Mouse (Mus musculus): ENCODE measurements at regions not wholly inside any gene's neighbourhood (a gene's known extent, or its start where the extent isn't known, plus 50 kb on each side); places are given as distances from the start of the nearest gene placed in this dataset.

DNA sequence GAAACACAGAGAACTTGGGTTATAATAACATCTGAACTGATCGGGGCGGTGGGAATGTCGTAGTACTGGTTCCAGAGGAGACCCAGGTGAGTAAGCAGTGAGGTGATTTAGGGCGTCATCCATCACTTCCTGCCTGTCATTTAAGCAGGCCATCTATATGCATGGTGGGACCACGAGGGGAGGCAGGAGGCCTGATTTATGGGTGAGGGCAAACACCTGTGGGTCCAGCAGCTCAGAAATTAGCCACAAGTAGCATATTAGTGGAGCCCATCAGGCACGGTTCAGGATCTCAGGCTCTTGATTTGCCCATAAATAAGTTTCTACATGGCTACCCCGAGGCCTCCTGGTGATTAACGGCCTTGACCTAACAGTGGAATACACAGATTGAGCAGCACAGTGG, 428.8 kb upstream of the Adamts16 start:
- ATAC-seq (replicated peaks; ENCODE audit: low read depth, poor library complexity, severe bottlenecking): no peak

DNA sequence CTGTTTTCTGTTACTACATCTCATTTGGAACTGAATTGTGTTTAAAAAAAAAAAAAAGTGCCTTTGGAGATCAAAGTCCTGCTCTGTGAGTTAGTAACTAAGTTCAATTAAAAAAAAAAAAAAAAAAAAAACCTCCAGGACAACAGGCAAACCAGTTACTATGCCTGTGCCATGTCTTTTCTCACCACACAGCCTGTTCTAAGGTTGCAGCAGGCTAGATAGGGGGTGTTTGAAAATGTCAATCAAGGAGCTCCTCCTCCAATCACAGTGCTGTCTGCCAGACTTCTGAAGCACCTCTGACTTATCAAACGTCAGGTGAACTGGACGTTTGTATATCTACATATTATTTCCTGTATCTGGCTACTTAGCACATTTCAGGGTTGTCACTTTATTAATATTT, 427.9 kb upstream of the Adamts16 start:
- no peak for ATAC-seq (replicated peaks; ENCODE audit: low read depth, poor library complexity, severe bottlenecking)

DNA sequence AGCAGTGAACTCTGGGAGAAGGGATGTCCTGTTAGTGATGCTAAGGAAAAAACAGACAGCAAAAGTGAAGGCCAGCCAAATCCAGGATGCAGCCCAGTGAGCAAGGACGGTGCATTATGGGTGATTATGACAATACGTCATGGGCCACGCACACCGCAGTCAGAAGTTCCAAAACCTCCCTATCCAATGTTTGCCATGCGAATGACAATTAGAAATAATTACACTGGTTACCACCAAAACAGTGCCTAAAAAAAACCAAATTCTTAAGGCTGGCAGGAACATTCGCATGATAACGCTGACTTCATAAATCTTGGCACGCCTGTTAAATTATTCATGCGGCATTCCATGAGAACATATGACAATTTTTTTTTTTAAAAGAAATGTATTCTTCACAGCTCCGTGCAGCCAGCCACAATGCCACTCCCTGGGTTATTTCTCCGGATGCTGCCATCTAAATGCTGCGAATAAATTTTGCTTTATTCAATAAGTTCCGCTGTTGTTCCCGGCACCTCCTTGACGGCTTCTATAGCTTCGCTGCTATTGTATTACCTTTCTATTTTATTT, 421.8 kb upstream of the Adamts16 start:
- ATAC-seq (replicated peaks; ENCODE audit: low read depth, poor library complexity, severe bottlenecking): no peak

DNA sequence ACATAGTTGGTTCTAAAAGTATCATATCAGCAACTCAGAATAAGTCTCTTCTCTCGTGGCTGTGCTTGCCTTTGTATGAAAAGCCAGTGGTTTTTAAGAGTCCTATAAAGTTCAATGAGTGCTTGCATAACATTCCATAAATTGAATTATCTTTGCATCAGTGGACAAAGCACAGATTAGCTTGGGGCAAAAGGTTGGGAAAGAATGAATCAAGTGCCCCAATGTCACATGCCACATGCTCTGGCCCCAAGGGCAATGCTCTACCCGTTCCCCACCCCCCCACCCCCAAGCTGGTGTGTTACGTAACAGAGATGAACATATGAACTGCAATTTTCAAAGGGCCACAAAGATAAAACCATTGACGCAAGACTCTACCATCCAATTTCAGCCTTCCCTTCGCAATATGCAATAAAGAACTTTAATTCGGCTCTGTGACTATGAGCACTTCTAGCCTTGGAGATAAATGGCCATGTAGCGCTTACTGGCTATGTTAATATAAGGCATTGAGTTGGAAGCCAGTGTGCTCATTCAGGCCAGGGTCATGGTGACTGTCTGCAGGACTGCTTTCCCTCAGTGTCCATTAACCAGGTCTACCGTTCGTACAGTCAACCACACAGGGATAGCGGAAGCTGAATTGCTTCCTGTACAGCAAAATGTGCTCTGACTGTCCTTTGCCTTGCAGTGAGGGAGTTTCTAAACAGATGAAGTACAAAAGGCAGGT, 421.1 kb upstream of the Adamts16 start:
- no peak for ATAC-seq (replicated peaks; ENCODE audit: low read depth, poor library complexity, severe bottlenecking)

DNA sequence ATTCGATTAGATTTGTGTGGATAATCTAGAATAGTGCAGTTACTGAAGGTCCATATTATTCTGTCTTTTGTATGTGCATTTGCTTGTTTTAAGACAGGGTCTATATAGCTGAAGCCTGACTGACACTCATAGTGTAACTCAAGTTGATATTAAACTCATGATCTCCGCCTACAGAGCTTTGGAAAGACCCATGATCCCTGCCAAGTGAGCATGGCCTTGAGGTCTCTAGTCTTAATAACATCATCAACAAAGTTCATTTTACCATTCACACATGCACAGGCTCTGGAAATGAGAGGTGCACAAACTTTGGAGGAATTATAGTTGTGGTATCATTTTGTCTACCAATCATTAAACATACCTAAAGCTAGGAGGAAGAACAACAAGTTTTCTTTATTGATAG, 412.4 kb upstream of the Adamts16 start:
- no peak for ATAC-seq (replicated peaks; ENCODE audit: low read depth, poor library complexity, severe bottlenecking)

DNA sequence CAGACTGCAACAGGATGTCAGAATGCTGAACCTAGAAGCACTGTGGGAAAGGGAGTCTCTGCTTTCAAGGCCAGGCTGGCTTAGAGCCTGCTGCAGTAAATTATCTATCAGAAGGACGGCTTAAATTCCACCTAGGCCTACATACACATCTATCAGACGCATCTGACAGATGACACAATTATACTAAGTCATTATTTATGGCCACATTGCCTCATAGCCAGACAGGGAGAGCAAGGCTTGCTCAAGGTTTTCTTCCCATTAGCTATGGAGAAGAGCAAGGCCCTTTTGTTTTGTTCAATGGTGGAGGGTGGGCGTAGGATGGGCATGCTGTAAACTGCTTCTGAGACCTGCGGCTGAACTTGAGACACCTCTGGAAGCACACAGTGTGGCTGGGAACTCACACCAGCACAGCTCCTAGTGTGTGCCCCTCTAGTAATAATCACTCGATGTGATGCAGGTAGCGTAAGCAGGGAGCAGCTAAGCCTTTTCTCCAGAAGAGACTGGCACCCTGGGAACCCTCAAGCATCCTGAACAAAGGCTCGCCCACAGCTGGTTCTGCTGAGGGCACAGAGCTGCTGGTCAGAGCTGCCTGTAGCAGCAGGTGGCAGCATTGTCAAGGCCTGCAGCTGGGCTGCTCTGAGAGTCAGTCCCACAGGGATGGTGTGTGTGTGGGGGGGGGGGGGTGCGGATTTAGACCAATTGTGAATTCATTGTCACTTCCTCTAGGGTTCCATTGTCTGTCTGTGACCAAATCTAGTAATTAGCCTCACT, 406.8 kb upstream of the Adamts16 start:
- ATAC-seq (replicated peaks; ENCODE audit: low read depth, poor library complexity, severe bottlenecking): no peak

DNA sequence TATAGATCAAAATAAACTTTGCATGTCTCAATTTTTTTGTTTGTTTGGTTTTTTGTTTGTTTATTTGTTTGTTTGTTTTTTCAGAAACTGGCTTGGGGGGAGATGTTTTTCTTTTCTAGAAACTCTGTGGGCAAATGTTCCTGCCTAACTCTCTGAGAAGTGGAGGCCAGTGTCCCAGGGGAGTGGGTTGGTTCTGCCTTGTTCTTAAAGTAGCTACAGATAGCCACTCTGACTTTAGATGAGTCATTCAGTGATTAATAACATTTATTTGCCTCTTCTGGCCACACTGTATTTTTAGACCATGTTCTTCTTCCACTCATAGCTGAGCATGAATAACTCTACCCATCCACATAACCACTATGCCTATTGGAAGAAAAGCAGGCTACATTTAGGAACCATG, 405.6 kb upstream of the Adamts16 start:
- ATAC-seq (replicated peaks; ENCODE audit: low read depth, poor library complexity, severe bottlenecking): no peak

DNA sequence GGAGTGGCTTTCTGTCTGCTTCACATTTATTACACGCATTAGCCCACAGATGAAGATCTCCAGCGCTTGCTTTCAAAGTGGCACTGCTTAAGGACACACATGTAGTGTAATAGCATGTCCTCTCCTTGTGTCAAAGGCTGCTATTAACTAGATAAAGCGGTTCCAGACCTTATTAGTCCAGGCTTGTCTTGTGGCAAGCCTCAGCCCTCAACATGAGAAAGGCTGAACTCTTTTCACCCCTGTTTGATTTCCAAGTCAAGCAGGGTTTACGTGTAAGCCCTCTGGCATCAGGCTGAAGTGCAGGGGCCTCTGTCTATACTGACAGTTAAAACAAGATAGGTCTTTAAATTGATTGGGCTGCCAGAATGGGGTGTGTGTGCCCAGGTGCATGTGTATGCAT, 403.7 kb upstream of the Adamts16 start:
- ATAC-seq (replicated peaks; ENCODE audit: low read depth, poor library complexity, severe bottlenecking): no peak

DNA sequence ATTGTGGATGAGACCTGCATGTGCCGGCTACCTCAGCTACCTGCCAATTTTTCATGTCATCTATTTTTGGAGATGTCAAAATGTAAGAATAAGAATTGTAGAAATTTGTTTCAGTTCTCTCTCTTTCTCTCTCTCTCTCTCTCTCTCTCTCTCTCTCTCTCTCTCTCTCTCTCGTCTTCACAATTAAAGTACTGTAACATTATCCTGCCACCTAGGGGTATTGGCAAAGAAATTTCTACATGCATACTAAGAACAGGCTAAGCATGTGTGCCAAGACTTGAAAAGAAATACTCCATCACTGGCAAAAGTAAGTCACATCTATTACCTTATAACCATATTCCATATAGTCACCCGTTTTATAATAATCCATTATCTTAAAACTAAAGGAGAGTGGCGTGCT, 398.2 kb upstream of the Adamts16 start:
- no peak for ATAC-seq (replicated peaks; ENCODE audit: low read depth, poor library complexity, severe bottlenecking)

DNA sequence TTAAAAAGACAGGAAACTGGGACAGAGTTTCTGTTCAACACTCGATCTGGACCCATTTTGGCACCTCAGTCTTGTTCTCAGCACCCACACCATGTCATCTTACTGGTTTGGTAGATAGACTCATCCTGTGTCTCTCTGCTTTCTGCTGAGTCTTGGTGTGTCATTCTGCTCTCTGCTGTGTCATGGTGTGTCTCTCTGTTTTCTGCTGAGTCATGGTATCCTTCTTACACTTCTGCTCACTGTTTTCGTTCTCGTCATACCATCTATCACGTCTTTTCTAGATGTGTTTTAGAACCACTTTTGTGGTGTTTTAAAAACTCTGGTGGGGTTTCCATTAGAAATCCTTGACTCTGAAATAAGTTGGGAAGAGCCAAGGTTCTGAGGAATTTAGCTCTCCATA, 393.7 kb upstream of the Adamts16 start:
- no peak for ATAC-seq (replicated peaks; ENCODE audit: low read depth, poor library complexity, severe bottlenecking)

DNA sequence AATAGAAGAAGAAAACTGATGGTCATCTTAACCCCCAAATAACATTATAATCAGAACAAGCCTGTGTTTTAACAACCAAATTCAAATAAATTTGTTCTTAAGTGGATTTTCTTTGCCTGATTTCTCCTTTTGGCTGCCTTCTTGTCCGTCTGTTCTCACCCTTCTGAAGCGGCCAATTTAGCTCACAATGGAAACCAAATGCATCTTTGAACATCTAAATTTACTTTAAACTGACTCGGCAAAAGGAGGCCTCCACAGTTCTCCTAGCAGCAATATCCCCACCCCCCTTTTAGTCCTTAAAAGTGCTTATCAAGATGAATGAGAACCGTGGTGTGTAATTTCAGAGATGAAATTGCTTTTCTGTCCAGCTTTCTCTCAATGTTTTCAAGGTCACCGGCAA, 389.6 kb upstream of the Adamts16 start:
- ATAC-seq (replicated peaks; ENCODE audit: low read depth, poor library complexity, severe bottlenecking): no peak

DNA sequence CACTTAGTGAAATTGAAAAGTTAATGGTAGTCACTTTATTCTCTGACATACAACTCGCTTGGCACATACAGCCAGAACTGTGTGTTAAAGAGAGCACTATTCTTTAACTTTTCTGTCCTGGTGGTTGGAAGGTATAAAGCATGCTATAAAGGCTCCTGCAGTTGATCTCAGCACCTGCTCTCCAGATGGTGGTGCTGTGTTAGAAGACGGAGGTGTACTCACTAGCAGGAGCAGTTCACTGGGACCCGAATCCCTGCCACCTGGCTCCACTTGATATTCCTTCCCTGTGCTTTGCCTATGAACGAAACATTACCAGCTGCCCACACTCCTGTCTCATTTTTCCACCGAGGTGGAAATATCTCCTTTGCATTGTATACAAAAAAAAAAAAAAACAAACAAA, 373.2 kb upstream of the Adamts16 start:
- ATAC-seq (replicated peaks; ENCODE audit: low read depth, poor library complexity, severe bottlenecking): no peak

DNA sequence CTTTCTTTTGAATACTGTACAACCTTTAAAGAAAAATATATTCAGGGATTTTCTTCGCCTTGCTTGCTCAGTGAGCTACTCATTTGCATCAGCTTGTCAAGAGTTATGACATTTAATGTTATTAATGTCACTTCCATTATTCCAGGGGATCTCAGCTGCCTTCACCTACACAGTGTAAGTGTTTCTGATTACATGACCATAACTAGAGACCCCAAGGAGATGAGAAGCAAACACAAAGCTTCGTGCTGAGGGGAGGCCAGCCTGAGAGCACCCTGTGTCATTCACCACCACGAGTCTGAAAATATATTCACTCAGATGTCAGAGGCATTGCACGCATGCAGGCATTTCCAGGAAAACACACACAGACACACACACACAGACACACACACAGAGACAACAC, 369.8 kb upstream of the Adamts16 start:
- ATAC-seq (replicated peaks; ENCODE audit: low read depth, poor library complexity, severe bottlenecking): no peak

DNA sequence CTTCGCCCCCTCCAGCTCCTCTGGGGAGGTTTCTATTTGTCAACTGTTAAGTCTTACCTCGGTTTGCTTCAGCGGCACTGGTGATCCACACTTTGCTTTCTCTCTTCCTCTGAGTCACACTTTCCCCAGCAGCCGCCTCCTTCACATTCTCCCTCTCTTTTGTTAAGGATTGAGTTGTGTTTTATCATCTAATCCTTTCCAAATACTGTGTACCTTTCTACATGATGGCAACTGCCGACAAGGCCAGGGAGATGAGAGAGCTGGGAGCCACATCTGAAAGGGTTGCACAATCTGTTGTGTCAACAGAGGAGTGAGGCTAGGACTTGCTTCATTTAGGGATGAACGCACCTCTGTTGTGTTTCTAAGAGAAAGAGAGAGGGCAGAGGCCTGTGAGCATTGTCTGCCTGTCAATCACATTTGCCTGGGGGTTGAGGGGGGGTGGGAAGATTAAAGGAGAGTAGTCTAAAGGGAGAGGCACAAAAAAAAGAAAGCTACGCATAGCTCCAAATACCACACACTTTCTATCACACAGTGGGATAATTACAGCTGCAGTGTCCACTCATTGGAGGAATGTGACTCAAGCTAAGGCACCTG, 369.1 kb upstream of the Adamts16 start:
- no peak for ATAC-seq (replicated peaks; ENCODE audit: low read depth, poor library complexity, severe bottlenecking)

DNA sequence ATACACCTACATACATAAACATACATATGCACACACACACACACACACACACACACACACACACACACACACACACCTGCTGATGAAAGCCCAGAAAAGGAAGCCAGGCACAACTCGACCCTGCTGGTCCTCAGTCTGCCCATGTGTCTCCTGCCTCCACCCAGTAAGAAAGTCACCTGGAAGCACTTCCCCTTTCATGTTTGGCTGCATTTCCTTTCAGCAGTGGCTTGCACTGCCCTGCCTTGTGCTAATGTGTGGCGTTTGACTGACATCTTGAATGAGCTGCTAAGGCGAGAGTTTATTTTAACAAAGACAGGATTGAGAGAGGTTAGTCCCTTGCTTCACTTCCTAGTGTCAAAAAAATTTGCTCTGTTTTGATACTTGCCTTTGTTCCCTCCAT, 364.1 kb upstream of the Adamts16 start:
- no peak for ATAC-seq (replicated peaks; ENCODE audit: low read depth, poor library complexity, severe bottlenecking)

DNA sequence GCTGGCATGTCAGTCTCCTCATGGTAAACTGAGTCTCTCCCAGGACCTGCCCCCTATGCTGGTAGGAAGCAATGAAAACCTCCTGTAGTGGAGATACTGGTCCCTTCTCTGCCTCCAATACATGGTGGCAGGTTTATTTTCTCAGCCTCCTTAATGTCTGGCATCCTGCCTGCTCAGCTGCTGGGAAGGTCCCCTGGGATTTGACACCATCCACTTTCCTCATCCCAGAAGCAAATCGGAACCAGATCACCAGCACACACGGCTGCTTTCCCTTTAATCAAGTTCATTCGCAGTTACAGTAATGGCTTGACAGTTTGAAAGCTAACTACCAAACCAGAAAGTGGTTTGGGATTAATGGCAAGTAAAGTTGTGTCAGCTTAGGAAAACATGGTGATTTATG, 359.0 kb upstream of the Adamts16 start:
- no peak for ATAC-seq (replicated peaks; ENCODE audit: low read depth, poor library complexity, severe bottlenecking)

DNA sequence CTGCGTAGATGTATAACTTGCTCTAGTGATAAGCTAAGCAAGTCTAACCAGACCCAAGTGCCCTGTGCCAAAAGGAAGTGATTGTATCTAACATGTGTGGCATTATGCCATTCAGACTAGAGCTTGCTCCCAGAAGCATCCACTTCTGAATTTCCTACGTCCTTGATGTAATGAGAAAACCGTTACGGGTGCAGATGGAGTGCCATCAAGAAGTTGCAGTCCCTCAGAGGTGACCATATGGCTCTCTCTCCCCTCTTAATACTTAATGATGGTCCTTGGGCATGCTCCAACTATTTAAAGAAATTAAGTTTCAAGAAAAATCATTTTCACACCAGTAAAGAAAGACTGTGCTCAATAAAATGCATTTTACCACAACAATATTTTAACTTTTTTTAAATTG, 354.1 kb upstream of the Adamts16 start:
- ATAC-seq (replicated peaks; ENCODE audit: low read depth, poor library complexity, severe bottlenecking): no peak

DNA sequence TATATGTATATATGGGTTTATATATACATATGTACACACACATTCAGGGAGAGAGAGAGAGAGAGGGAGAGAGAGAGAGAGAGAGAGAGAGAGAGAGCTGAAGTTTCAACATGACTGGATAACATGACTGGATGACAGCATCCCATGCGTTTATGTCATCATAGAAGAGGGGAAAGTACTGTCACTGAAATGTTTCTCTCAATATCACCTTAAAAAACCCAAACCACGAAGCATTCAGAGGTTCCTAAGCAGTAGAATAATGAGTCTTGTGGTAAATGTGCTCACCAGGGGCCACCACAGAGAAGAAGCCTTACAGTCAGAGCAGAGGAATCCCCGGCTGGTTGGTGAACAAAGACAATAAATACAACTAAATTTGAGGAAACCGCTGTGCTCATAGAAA, 342.9 kb upstream of the Adamts16 start:
- ATAC-seq (replicated peaks; ENCODE audit: low read depth, poor library complexity, severe bottlenecking): no peak

DNA sequence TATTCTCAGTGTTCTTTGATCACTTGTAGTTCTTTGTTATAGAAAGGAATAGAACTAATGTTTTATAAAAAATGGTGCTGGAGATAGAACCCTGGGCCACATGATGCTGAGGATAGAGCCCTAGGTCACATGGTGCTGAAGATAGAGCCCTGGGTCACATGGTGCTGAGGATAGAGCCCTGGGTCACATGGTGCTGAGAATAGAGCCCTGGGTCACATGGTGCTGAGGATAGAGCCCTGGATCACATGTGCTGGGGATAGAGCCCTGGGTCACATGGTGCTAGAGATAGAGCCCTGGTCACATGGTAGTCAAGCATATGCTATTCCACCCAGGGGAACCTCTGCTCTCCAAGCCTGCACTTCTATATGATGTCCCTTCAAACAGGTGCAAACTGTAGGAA, 337.5 kb upstream of the Adamts16 start:
- no peak for ATAC-seq (replicated peaks; ENCODE audit: low read depth, poor library complexity, severe bottlenecking)

DNA sequence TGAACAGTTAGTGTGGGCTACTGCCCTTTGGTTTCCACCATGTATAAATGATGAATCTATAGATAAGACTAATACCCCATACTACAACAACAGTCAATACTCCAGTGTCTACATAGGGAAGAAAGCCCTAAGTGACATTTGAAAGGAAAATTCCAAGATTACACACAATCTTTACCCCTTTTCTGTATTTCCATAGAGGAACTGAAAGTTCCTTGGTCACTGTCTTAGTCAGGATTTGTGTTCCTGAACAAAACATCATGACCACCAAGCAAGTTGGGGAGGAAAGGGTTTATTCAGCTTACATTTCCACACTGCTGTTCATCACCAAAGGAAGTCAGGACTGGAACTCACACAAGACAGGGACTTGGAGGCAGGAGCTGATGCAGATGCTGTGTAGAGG, 332.7 kb upstream of the Adamts16 start:
- no peak for ATAC-seq (replicated peaks; ENCODE audit: low read depth, poor library complexity, severe bottlenecking)

DNA sequence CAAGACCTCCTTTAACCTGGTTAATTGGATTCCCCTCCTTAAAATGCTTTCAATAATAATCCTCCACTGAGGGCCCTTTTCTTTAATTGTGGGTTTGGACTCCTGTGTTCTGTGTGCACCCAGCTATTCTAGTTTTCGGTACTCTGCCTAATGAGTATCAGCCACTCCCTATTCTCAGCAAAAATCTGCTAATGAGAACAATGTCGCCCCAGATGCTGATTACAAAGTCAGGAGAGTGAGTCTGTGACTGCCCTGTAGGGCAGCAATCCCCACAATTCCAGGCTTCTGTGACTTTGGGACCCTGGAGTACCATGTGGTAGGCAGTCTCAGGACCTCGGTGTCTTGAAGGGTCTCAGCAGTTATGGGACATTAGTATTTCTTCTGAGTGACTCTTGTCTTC, 324.6 kb upstream of the Adamts16 start:
- ATAC-seq (replicated peaks; ENCODE audit: low read depth, poor library complexity, severe bottlenecking): no peak

All from common myeloid progenitor, adult 5-6 weeks (primary cell).